Mouse (Mus musculus) neural tube, embryonic 15.5 days (tissue): ENCODE data around the gene Olfr952. TPM values are rescaled to one million over a fixed set of nuclear protein-coding genes. Genes with fewer than 3 reads are reported as not detected.

Experiments used
- ATAC-seq: fragments of 200-750 bp; cut with Nextera tagmentation; 2 replicates; pipeline ENCODE4 v1.8.0; 2017; ENCODE audit warnings: mild to moderate bottlenecking, moderate TSS enrichment, moderate library complexity; ENCODE audit not compliant: low FRiP score
- H3K27ac ChIP-seq: fragments of 300-500 bp; sonication (generic); replicated peaks from 2 replicates; pipeline ENCODE4 v1.5.1; 2015; ENCODE audit warnings: mild to moderate bottlenecking, inconsistent platforms
- H3K27me3 ChIP-seq: fragments of 300-500 bp; sonication (generic); replicated peaks from 2 replicates; pipeline ENCODE4 v1.6.1; 2015; ENCODE audit warnings: inconsistent platforms
- H3K36me3 ChIP-seq: fragments of 300-500 bp; sonication (generic); 2 replicates; pipeline ENCODE4 v1.6.1; 2015; ENCODE audit warnings: inconsistent platforms
- H3K4me1 ChIP-seq: fragments of 300-500 bp; sonication (generic); 2 replicates; pipeline ENCODE4 v1.6.1; 2015; ENCODE audit warnings: inconsistent platforms
- H3K4me2 ChIP-seq: fragments of 300-500 bp; sonication (generic); 2 replicates; pipeline ENCODE4 v1.6.1; 2015; ENCODE audit warnings: inconsistent platforms, mild to moderate bottlenecking, moderate library complexity
- H3K4me3 ChIP-seq: fragments of 300-500 bp; sonication (generic); replicated peaks from 2 replicates; pipeline ENCODE4 v1.5.1; 2015; ENCODE audit warnings: mild to moderate bottlenecking, inconsistent platforms
- H3K9ac ChIP-seq: fragments of 300-500 bp; sonication (generic); replicated peaks from 2 replicates; pipeline ENCODE4 v1.6.1; 2015; ENCODE audit warnings: mild to moderate bottlenecking, inconsistent platforms
- H3K9me3 ChIP-seq: fragments of 300-500 bp; sonication (generic); replicated peaks from 2 replicates; pipeline ENCODE4 v1.6.1; 2016; ENCODE audit warnings: inconsistent platforms
- WGBS: fragments of 180-500 bp; shearing (Covaris S2); methylation state at CpG from one replicate; pipeline ENCODE4 v1.1.7; 2015; ENCODE audit warnings: mixed read lengths; 5-methylcytosine and 5-hydroxymethylcytosine counted together
- polyA plus RNA-seq: library from polyadenylated mRNA; unstranded; fragments of >200 nt; fragmentation: Nextera tagmentation; extraction: Ambion mirVana; gene quantifications from 2 replicates; pipeline ENCODE4 v1.2.1, GENCODE M21; 2015

Olfr952 gene
- not detected in 2 replicates for polyA plus RNA-seq

GRCm38 (mm10) chr9:39427048-39427447 lies at the start of gene Olfr952:
Gene Olfr952 (minus strand): TSS chr9:39427148.
- Histone ChIP-seq H3K27me3 (no peaks in the 10 kb centered on the region), H3K9me3 (no peaks in the 10 kb centered on the region), H3K27ac (no peak within 1 kb of the TSS), H3K4me2 (no peak within 1 kb of the TSS), H3K4me1 (no peaks in the 10 kb centered on the region), H3K4me3 (no peak within 1 kb of the TSS), H3K9ac (no peak within 1 kb of the TSS), H3K36me3 (no peaks in the 10 kb centered on the region)
- ATAC-seq: no peak

- H3K9me3 ChIP-seq: no peaks in the 10 kb centered on the region
- ATAC-seq: no peak
- no peaks in the 10 kb centered on the region for H3K4me1 ChIP-seq
- H3K4me3 ChIP-seq: no peak within 1 kb of the TSS
- H3K4me2 ChIP-seq: no peak within 1 kb of the TSS
- H3K9ac ChIP-seq: no peak within 1 kb of the TSS
- no peaks in the 10 kb centered on the region for H3K27me3 ChIP-seq
- H3K36me3 ChIP-seq: no peaks in the 10 kb centered on the region
- WGBS: 54% methylated on average over 1 of the region's 1 CpGs
- no peak within 1 kb of the TSS for H3K27ac ChIP-seq
Observed at GRCm38 (mm10) chr9:39471844-39472243, 44.9 kb upstream of the Olfr952 start, which contains the start of gene Olfr955. Gene Olfr955 (minus strand): TSS chr9:39471944.

GRCm38 (mm10) chr9:39456401-39456800 lies 29.5 kb upstream of the Olfr952 start, which contains the start of gene Olfr954:
Gene Olfr954 (plus strand): TSS chr9:39456701.
- Histone ChIP-seq H3K9ac (no peak within 1 kb of the TSS), H3K4me1 (no peaks in the 10 kb centered on the region), H3K9me3 (no peaks in the 10 kb centered on the region), H3K36me3 (no peaks in the 10 kb centered on the region), H3K27me3 (no peaks in the 10 kb centered on the region), H3K4me2 (no peak within 1 kb of the TSS), H3K4me3 (no peak within 1 kb of the TSS), H3K27ac (no peak within 1 kb of the TSS)
- 90% methylated on average over 6 of the region's 6 CpGs for WGBS
- no peak for ATAC-seq

- no peaks in the 10 kb centered on the region for H3K4me1 ChIP-seq
- ATAC-seq: no peak
- no peaks in the 10 kb centered on the region for H3K36me3 ChIP-seq
- no peaks in the 10 kb centered on the region for H3K9me3 ChIP-seq
- H3K4me2 ChIP-seq: no peak within 1 kb of the TSS
- no peak within 1 kb of the TSS for H3K9ac ChIP-seq
- H3K27ac ChIP-seq: no peak within 1 kb of the TSS
- H3K4me3 ChIP-seq: no peak within 1 kb of the TSS
- 95% methylated on average over 2 of the region's 2 CpGs for WGBS
- H3K27me3 ChIP-seq: no peaks in the 10 kb centered on the region
Observed at GRCm38 (mm10) chr9:39387110-39387509, 39.8 kb downstream of the Olfr952 start, which contains the start of gene Olfr951. Gene Olfr951 (plus strand): TSS chr9:39387410.

Other genes with a start within 250 kb of the Olfr952 start
- not detected in 2 replicates for gene Olfr944, start 225.2 kb downstream of the Olfr952 start, polyA plus RNA-seq
- not detected in 2 replicates for gene Olfr1537, start 177.2 kb downstream of the Olfr952 start, polyA plus RNA-seq
- gene Olfr945, start 150.3 kb downstream of the Olfr952 start, polyA plus RNA-seq: not detected in 2 replicates
- not detected in 2 replicates for gene Olfr948, start 101.1 kb downstream of the Olfr952 start, polyA plus RNA-seq
- gene Olfr951, start 39.7 kb downstream of the Olfr952 start, polyA plus RNA-seq: not detected in 2 replicates
- gene Olfr954, start 29.6 kb upstream of the Olfr952 start, polyA plus RNA-seq: not detected in 2 replicates
- not detected in 2 replicates for gene Olfr955, start 44.8 kb upstream of the Olfr952 start, polyA plus RNA-seq
- gene Olfr44, start 66.8 kb upstream of the Olfr952 start, polyA plus RNA-seq: not detected in 2 replicates
- not detected in 2 replicates for gene Olfr957, start 88.7 kb upstream of the Olfr952 start, polyA plus RNA-seq
- not detected in 2 replicates for gene Olfr958, start 126.9 kb upstream of the Olfr952 start, polyA plus RNA-seq
- gene Olfr959, start 148.4 kb upstream of the Olfr952 start, polyA plus RNA-seq: 0.05 TPM in 1 of 2 replicates, not detected in the other
- gene AW551984, start 177.3 kb upstream of the Olfr952 start, polyA plus RNA-seq: 169 and 187 TPM in 2 replicates
- gene Olfr148, start 183.5 kb upstream of the Olfr952 start, polyA plus RNA-seq: not detected in 2 replicates
- not detected in 2 replicates for gene Olfr960, start 194.2 kb upstream of the Olfr952 start, polyA plus RNA-seq
- not detected in 2 replicates for gene Olfr961, start 217.9 kb upstream of the Olfr952 start, polyA plus RNA-seq
- not detected in 2 replicates for gene Olfr963, start 240.1 kb upstream of the Olfr952 start, polyA plus RNA-seq